Mouse (Mus musculus) small intestine, adult 2 months (tissue): ENCODE measurements around the gene Thrb. TPM values are rescaled to one million over a fixed set of nuclear protein-coding genes. Genes with fewer than 3 reads are reported as not detected.

Source experiments
- H3K27ac ChIP-seq: fragments of 200-500 bp; 2 replicates; pipeline ENCODE4 v1.5.1; 2012; ENCODE audit warnings: low read depth, low read length, control low read depth, inconsistent platforms; ENCODE audit not compliant: insufficient read depth
- H3K27me3 ChIP-seq: fragments of 200-500 bp; 2 replicates; pipeline ENCODE4 v1.6.1; 2012; ENCODE audit warnings: mild to moderate bottlenecking, moderate library complexity, low read length, inconsistent platforms; ENCODE audit not compliant: control insufficient read depth, insufficient read depth
- H3K36me3 ChIP-seq: fragments of 200-500 bp; 2 replicates; pipeline ENCODE4 v1.6.1; 2012; ENCODE audit warnings: mild to moderate bottlenecking, low read length, control low read depth, inconsistent platforms; ENCODE audit not compliant: control insufficient read depth, insufficient read depth
- H3K4me1 ChIP-seq: fragments of 200-500 bp; 2 replicates; pipeline ENCODE4 v1.6.1; 2012; ENCODE audit warnings: low read length, inconsistent platforms, mixed read lengths; ENCODE audit not compliant: control insufficient read depth, insufficient read depth, insufficient read length
- H3K4me3 ChIP-seq: fragments of 200-500 bp; 2 replicates; pipeline ENCODE4 v1.5.1; 2012; ENCODE audit warnings: low read depth, mild to moderate bottlenecking, control low read depth, inconsistent platforms, low read length, moderate library complexity
- CTCF ChIP-seq: fragments of 200-500 bp; IDR thresholded peaks from 2 replicates; pipeline ENCODE4 v1.5.1; 2012; ENCODE audit warnings: low read depth, mild to moderate bottlenecking, control low read depth, inconsistent platforms, low read length, moderate library complexity, mixed read lengths; ENCODE audit not compliant: insufficient replicate concordance, insufficient read length; ENCODE audit errors: extremely low read depth
- POLR2A ChIP-seq: fragments of 200-500 bp; IDR thresholded peaks from 2 replicates; pipeline ENCODE4 v1.6.1; 2012; ENCODE audit warnings: low read depth, mild to moderate bottlenecking, control low read depth, inconsistent platforms, low read length, moderate library complexity
- WGBS: fragments of 180-500 bp; shearing (Covaris S2); methylation state at CpG from one replicate; pipeline ENCODE4 v1.1.7; 2018; 5-methylcytosine and 5-hydroxymethylcytosine counted together
- polyA plus RNA-seq: library from polyadenylated mRNA; depleted of rRNA; stranded (reverse); fragments of >200 nt; gene quantifications from 2 replicates; pipeline ENCODE4 v1.2.3, GENCODE M21; 2012

Thrb gene
- polyA plus RNA-seq, 1 experiment: 2.5 TPM

GRCm38 (mm10) chr14:17978259-17978658, 318.2 kb downstream of the Thrb start:
- Histone ChIP-seq H3K27me3 (no peaks in the 10 kb centered on the region), H3K4me3 (no peak overlapping the region), H3K4me1 (no peaks in the 10 kb centered on the region), H3K36me3 (0 out of 2 replicates have a peak, but pooled peaks cover 2% of the 10 kb centered on the region), H3K27ac (no peak overlapping the region)
- TF ChIP-seq CTCF: no peak
- no peak for TF ChIP-seq POLR2A

DNA sequence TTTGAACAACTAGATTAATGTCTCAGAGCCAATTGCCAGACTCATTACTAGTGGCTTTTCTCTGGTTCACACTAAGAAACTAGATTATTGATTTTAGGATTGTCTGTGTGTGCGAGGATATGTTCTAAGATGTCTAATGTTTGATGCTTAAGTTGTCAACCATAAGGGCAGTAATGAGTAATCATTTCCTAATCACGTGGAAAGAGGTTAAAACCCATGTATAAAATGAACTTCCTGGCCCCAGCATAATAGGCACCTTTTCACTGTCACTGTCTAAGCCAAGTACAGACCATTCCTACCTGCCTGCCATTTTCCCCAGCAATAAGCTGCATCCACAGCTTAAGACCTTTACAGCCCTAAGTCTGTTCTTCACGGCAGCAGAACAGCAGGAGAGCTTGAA, 321.2 kb downstream of the Thrb start:
- TF ChIP-seq CTCF (no peak), POLR2A (no peak)
- Histone ChIP-seq H3K36me3 (no peaks in the 10 kb centered on the region), H3K4me3 (no peak overlapping the region), H3K4me1 (no peaks in the 10 kb centered on the region), H3K27ac (no peak overlapping the region), H3K27me3 (no peaks in the 10 kb centered on the region)
- 73% methylated on average over 3 of the region's 3 CpGs for WGBS

GRCm38 (mm10) chr14:17982017-17982416, 322.0 kb downstream of the Thrb start:
- Histone ChIP-seq H3K27ac (no peak overlapping the region), H3K27me3 (no peaks in the 10 kb centered on the region), H3K4me3 (no peak overlapping the region), H3K36me3 (no peaks in the 10 kb centered on the region), H3K4me1 (no peaks in the 10 kb centered on the region)
- TF ChIP-seq CTCF (no peak), POLR2A (no peak)
- 61% methylated on average over 5 of the region's 5 CpGs for WGBS

DNA sequence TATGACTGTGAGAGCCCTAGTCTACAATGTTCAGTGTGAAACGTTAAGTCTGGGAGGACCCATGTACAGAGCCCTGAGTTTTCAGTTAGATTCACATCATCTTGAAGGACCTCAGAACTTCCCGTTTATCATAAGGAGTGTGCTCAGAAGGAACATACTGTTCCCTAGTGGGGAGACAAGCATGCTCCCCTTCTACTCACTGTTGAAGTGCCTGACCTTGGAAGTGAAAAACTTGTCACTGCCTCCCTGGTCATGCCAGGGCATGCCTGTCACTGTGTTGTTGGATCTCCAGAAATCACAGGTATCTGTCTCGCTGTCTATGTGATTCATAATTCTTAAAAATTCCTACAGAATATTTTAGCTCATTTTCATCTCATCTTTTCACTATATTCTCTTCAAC, 323.3 kb downstream of the Thrb start:
- H3K27me3 ChIP-seq: no peaks in the 10 kb centered on the region
- no peak overlapping the region for H3K27ac ChIP-seq
- 39% methylated on average over 3 of the region's 3 CpGs for WGBS
- TF ChIP-seq POLR2A: no peak
- no peak for TF ChIP-seq CTCF
- H3K4me3 ChIP-seq: no peak overlapping the region
- H3K4me1 ChIP-seq: no peaks in the 10 kb centered on the region
- H3K36me3 ChIP-seq: no peaks in the 10 kb centered on the region

DNA sequence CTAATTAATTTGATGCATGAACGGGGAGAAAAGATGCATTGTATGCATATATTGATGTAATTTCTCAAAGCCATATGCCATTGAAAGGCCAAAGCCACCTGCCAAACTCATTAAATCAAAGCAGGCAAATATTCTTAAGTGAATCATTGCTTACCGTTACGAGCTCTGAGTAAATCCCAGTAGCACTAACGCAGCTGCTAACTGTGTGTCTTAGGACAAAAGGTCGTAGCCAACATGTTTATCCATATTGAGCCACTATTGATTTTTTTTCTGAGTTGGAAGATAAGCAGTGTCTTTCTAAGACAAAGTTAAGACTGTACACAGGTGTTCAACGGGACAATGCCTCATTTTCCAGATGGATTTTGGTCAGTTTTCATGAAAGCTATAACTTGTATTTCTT, 323.8 kb downstream of the Thrb start:
- Histone ChIP-seq H3K4me1 (no peaks in the 10 kb centered on the region), H3K27ac (no peak overlapping the region), H3K36me3 (no peaks in the 10 kb centered on the region), H3K27me3 (no peaks in the 10 kb centered on the region), H3K4me3 (no peak overlapping the region)
- WGBS: 19% methylated on average over 6 of the region's 6 CpGs
- no peak for TF ChIP-seq CTCF
- no peak for TF ChIP-seq POLR2A

DNA sequence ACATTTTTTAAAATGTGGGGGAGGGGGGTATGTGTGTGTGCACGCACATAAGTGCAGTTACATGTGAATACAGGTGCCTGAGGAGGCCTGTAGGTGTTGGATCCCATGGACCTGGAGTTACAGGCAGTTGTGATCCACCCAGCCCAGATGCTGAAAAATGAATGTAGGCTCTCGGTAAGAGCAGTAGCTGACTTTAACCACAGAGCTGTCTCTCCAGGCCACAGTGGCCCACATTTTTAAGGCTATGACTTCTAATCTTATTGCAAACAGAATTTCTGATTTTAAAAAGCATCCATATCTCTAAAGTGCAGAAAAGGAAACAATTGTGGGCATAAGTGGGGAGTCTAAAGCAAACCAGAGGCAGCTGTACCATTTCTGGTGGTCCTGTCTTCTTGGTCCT, 328.5 kb downstream of the Thrb start:
- Histone ChIP-seq H3K4me1 (no peaks in the 10 kb centered on the region), H3K27me3 (no peaks in the 10 kb centered on the region), H3K36me3 (no peaks in the 10 kb centered on the region), H3K27ac (no peak overlapping the region), H3K4me3 (no peak overlapping the region)
- TF ChIP-seq POLR2A: no peak
- TF ChIP-seq CTCF: no peak
- 75% methylated on average over 2 of the region's 2 CpGs for WGBS

GRCm38 (mm10) chr14:17989182-17989581, 329.1 kb downstream of the Thrb start:
- Histone ChIP-seq H3K36me3 (no peaks in the 10 kb centered on the region), H3K27me3 (no peaks in the 10 kb centered on the region), H3K4me1 (no peaks in the 10 kb centered on the region), H3K27ac (no peak overlapping the region), H3K4me3 (no peak overlapping the region)
- WGBS: 27% methylated on average over 4 of the region's 4 CpGs
- TF ChIP-seq CTCF (no peak), POLR2A (no peak)

- TF ChIP-seq POLR2A: no peak
- no peak for TF ChIP-seq CTCF
- no peak overlapping the region for H3K4me3 ChIP-seq
Measured at GRCm38 (mm10) chr14:17990186-17990585, 330.1 kb downstream of the Thrb start.

More at GRCm38 (mm10) chr14:17990186-17990585, 330.1 kb downstream of the Thrb start:
- Histone ChIP-seq H3K27ac (no peak overlapping the region), H3K4me1 (no peaks in the 10 kb centered on the region), H3K27me3 (no peaks in the 10 kb centered on the region), H3K36me3 (no peaks in the 10 kb centered on the region)
- 72% methylated on average over 2 of the region's 2 CpGs for WGBS
